Mouse (Mus musculus) intestine, embryonic 14.5 days (tissue): ENCODE results near the gene Map3k6. TPM values are rescaled to one million over a fixed set of nuclear protein-coding genes. Genes with fewer than 3 reads are reported as not detected.

Experiments
- ATAC-seq: fragments of 200-750 bp; cut with Nextera tagmentation; replicated peaks from 2 replicates; pipeline ENCODE4 v1.8.0; 2017; ENCODE audit warnings: low read depth, moderate number of reproducible peaks, moderate TSS enrichment, moderate library complexity; ENCODE audit not compliant: low FRiP score, low TSS enrichment
- DNase-seq: peaks from one replicate; pipeline ENCODE4 v3.0.0-alpha.2; 2018; ENCODE audit warnings: low spot score
- H3K27ac ChIP-seq: fragments of 300-500 bp; sonication (generic); 2 replicates; pipeline ENCODE4 v1.5.1; 2014; ENCODE audit warnings: low read depth, mild to moderate bottlenecking, control low read depth
- H3K27me3 ChIP-seq: fragments of 300-500 bp; sonication (generic); replicated peaks from 2 replicates; pipeline ENCODE4 v1.6.1; 2014; ENCODE audit warnings: low read length, control low read depth; ENCODE audit not compliant: control insufficient read depth, insufficient read depth
- H3K36me3 ChIP-seq: fragments of 300-500 bp; sonication (generic); 2 replicates; pipeline ENCODE4 v1.6.1; 2014; ENCODE audit warnings: low read length, control low read depth; ENCODE audit not compliant: control insufficient read depth, insufficient read depth
- H3K4me1 ChIP-seq: fragments of 300-500 bp; sonication (generic); replicated peaks from 2 replicates; pipeline ENCODE4 v1.6.1; 2014; ENCODE audit warnings: low read length, control low read depth, mixed read lengths; ENCODE audit not compliant: control insufficient read depth, insufficient read depth
- H3K4me2 ChIP-seq: fragments of 300-500 bp; sonication (generic); 2 replicates; pipeline ENCODE4 v1.6.1; 2014; ENCODE audit warnings: low read length
- H3K4me3 ChIP-seq: fragments of 300-500 bp; sonication (generic); 2 replicates; pipeline ENCODE4 v1.5.1; 2014; ENCODE audit warnings: low read depth, low read length, control low read depth, mixed read lengths
- H3K9ac ChIP-seq: fragments of 300-500 bp; sonication (generic); 2 replicates; pipeline ENCODE4 v1.6.1; 2014; ENCODE audit warnings: mild to moderate bottlenecking, low read length
- H3K9me3 ChIP-seq: fragments of 300-500 bp; sonication (generic); 2 replicates; pipeline ENCODE4 v1.6.1; 2016; ENCODE audit warnings: low read length, control low read depth; ENCODE audit not compliant: control insufficient read depth
- WGBS: fragments of 180-500 bp; shearing (Covaris S2); extraction: QIAGEN DNeasy Blood & Tissue Kit; methylation state at CpG from one replicate; pipeline ENCODE4 v1.1.7; 2014; 5-methylcytosine and 5-hydroxymethylcytosine counted together
- polyA plus RNA-seq: library from polyadenylated mRNA; unstranded; fragments of >200 nt; fragmentation: Nextera tagmentation; extraction: Ambion mirVana; gene quantifications from 2 replicates; pipeline ENCODE4 v1.2.1, GENCODE M21; 2014

The Map3k6 gene
- polyA plus RNA-seq, 1 experiment from 2014 or later: 2.8 TPM

GRCm38 (mm10) chr4:133221701-133222100, 18.9 kb upstream of the Map3k6 start:
- Histone ChIP-seq H3K27ac (no peak overlapping the region), H3K27me3 (peaks cover 9% of the 10 kb centered on the region; the same call in 1 of the 2 replicates), H3K36me3 (no peaks in the 10 kb centered on the region), H3K9me3 (no peaks in the 10 kb centered on the region), H3K4me3 (no peak overlapping the region), H3K4me1 (no peaks in the 10 kb centered on the region; the same call in 1 of the 2 replicates), H3K4me2 (no peak overlapping the region), H3K9ac (no peak overlapping the region)
- ATAC-seq (no peak), DNase-seq (no peak)
- 86% methylated on average over 8 of the region's 8 CpGs for WGBS

- no peak for DNase-seq
- H3K4me3 ChIP-seq: no peak overlapping the region
- no peak overlapping the region for H3K27ac ChIP-seq
- no peak overlapping the region for H3K9ac ChIP-seq
- WGBS: 52% methylated on average over 5 of the region's 5 CpGs
- H3K27me3 ChIP-seq: peaks cover 9% of the 10 kb centered on the region; the same call in 1 of the 2 replicates
- no peak overlapping the region for H3K4me2 ChIP-seq
- H3K4me1 ChIP-seq: no peaks in the 10 kb centered on the region; the same call in 1 of the 2 replicates
- ATAC-seq: no peak
- H3K36me3 ChIP-seq: no peaks in the 10 kb centered on the region
- H3K9me3 ChIP-seq: no peaks in the 10 kb centered on the region
These were observed 16.7 kb upstream of the Map3k6 start for GRCm38 (mm10) chr4:133223875-133224274.

- Histone ChIP-seq H3K4me2 (no peak overlapping the region), H3K36me3 (no peaks in the 10 kb centered on the region), H3K27me3 (peaks cover 9% of the 10 kb centered on the region; the same call in 1 of the 2 replicates), H3K4me3 (no peak overlapping the region), H3K9me3 (no peaks in the 10 kb centered on the region), H3K4me1 (no peaks in the 10 kb centered on the region; the same call in 1 of the 2 replicates), H3K27ac (no peak overlapping the region), H3K9ac (no peak overlapping the region)
- DNase-seq (no peak), ATAC-seq (no peak)
- 69% methylated on average over 10 of the region's 10 CpGs for WGBS
These were observed 14.5 kb upstream of the Map3k6 start for GRCm38 (mm10) chr4:133226073-133226472.

- Histone ChIP-seq H3K4me2 (no peak overlapping the region), H3K9ac (no peak overlapping the region), H3K27ac (no peak overlapping the region), H3K36me3 (no peaks in the 10 kb centered on the region), H3K27me3 (no peaks in the 10 kb centered on the region), H3K4me1 (no peaks in the 10 kb centered on the region; the same call in 1 of the 2 replicates), H3K9me3 (no peaks in the 10 kb centered on the region), H3K4me3 (no peak overlapping the region)
- ATAC-seq: no peak
- DNase-seq: no peak
- WGBS: 75% methylated on average over 8 of the region's 8 CpGs
These were observed 13.0 kb upstream of the Map3k6 start for GRCm38 (mm10) chr4:133227636-133228035.

GRCm38 (mm10) chr4:133229582-133229981, 11.0 kb upstream of the Map3k6 start:
- no peak overlapping the region for H3K4me3 ChIP-seq
- no peaks in the 10 kb centered on the region for H3K27me3 ChIP-seq
- no peak overlapping the region for H3K27ac ChIP-seq
- no peaks in the 10 kb centered on the region for H3K9me3 ChIP-seq
- no peaks in the 10 kb centered on the region for H3K36me3 ChIP-seq
- WGBS: 75% methylated on average over 8 of the region's 8 CpGs
- H3K9ac ChIP-seq: no peak overlapping the region
- ATAC-seq (no peak), DNase-seq (no peak)
- H3K4me1 ChIP-seq: no peaks in the 10 kb centered on the region
- no peak overlapping the region for H3K4me2 ChIP-seq

GRCm38 (mm10) chr4:133233285-133233976, 7.2 kb upstream of the Map3k6 start:
- no peak overlapping the region for H3K4me2 ChIP-seq
- 33% methylated on average over 10 of the region's 10 CpGs for WGBS
- H3K9me3 ChIP-seq: no peaks in the 10 kb centered on the region
- no peak overlapping the region for H3K9ac ChIP-seq
- no peak for DNase-seq
- no peaks in the 10 kb centered on the region for H3K4me1 ChIP-seq
- ATAC-seq: no peak
- no peak overlapping the region for H3K4me3 ChIP-seq
- no peaks in the 10 kb centered on the region for H3K27me3 ChIP-seq
- no peaks in the 10 kb centered on the region for H3K36me3 ChIP-seq
- no peak overlapping the region for H3K27ac ChIP-seq

- no peak for DNase-seq
- Histone ChIP-seq H3K4me3 (no peak overlapping the region), H3K9ac (no peak overlapping the region), H3K4me1 (no peaks in the 10 kb centered on the region), H3K27ac (no peak overlapping the region), H3K27me3 (no peaks in the 10 kb centered on the region), H3K36me3 (no peaks in the 10 kb centered on the region), H3K9me3 (no peaks in the 10 kb centered on the region), H3K4me2 (no peak overlapping the region)
- ATAC-seq: no peak
- 55% methylated on average over 5 of the region's 5 CpGs for WGBS
These were observed 5.8 kb upstream of the Map3k6 start for GRCm38 (mm10) chr4:133234771-133235170.

- DNase-seq (no peak), ATAC-seq (no peak)
- H3K4me3 ChIP-seq: no peak overlapping the region
- H3K27ac ChIP-seq: no peak overlapping the region
- H3K36me3 ChIP-seq: no peaks in the 10 kb centered on the region
- H3K27me3 ChIP-seq: no peaks in the 10 kb centered on the region
- no peak overlapping the region for H3K9ac ChIP-seq
- 69% methylated on average over 5 of the region's 5 CpGs for WGBS
- H3K9me3 ChIP-seq: no peaks in the 10 kb centered on the region
- H3K4me1 ChIP-seq: 0 out of 2 replicates have a peak, but pooled peaks cover under 1% of the 10 kb centered on the region
- no peak overlapping the region for H3K4me2 ChIP-seq
These were observed 5.2 kb upstream of the Map3k6 start for GRCm38 (mm10) chr4:133235415-133235814.

- Histone ChIP-seq H3K9ac (no peak overlapping the region), H3K4me2 (no peak overlapping the region), H3K4me3 (no peak overlapping the region), H3K27me3 (peaks cover 5% of the 10 kb centered on the region; the same call in 1 of the 2 replicates), H3K36me3 (no peaks in the 10 kb centered on the region), H3K4me1 (peaks cover 11% of the 10 kb centered on the region; the same call in 1 of the 2 replicates), H3K27ac (no peak overlapping the region), H3K9me3 (no peaks in the 10 kb centered on the region)
- no peak for DNase-seq
- ATAC-seq: no peak
- 66% methylated on average over 4 of the region's 4 CpGs for WGBS
These were observed 2.7 kb upstream of the Map3k6 start for GRCm38 (mm10) chr4:133237911-133238310.
